Mouse (Mus musculus): ENCODE results near the gene Cfap44. TPM values are rescaled to one million over a fixed set of nuclear protein-coding genes. Genes with fewer than 3 reads are reported as not detected.

Cfap44 gene
- polyA plus RNA-seq, 1 experiment from 2014 or later, result 2.1 TPM

- ATAC-seq, result no peak
- no peak overlapping the region for H3K4me3 ChIP-seq
- H3K27me3 ChIP-seq, result no peaks in the 10 kb centered on the region
- peak overlapping the region; percentile 91 for H3K27ac ChIP-seq
- WGBS, result 21% methylated on average over 11 of the region's 11 CpGs
- no peak overlapping the region for H3K9ac ChIP-seq
- no peaks in the 10 kb centered on the region for H3K9me3 ChIP-seq (replicated peaks)
- peaks cover 66% of the 10 kb centered on the region for H3K4me1 ChIP-seq
- 0 out of 2 replicates have a peak, but pooled peaks cover 3% of the 10 kb centered on the region for H3K36me3 ChIP-seq (ENCODE audit: poor library complexity, severe bottlenecking)
- H3K4me2 ChIP-seq, result peak overlapping the region; percentile 27
Observed at GRCm38 (mm10) chr16:44527218-44527905, 132.8 kb downstream of the Cfap44 start.

DNA sequence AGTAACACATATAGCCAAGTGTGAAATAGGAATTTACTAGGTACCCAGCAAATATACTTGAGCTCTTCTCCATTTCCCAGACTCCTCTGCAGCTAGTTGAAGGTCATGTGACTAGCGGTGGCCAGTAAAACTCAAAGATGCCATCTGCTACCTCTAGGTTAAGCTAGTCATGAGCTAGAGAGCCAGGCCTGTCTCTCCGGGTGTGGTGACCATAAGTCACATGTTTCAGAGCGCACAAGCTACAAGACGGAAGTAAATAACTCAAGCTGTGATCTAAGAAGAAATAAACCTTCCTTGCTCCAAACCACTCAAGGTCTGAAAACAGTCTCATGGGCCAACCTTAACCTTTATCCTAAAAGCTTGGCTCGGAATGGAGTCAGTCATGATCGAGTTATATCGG is 134.4 kb downstream of the Cfap44 start:
- 0 out of 2 replicates have a peak, but pooled peaks cover 5% of the 10 kb centered on the region for H3K36me3 ChIP-seq (ENCODE audit: poor library complexity, severe bottlenecking)
- no peaks in the 10 kb centered on the region for H3K9me3 ChIP-seq (replicated peaks)
- no peak for ATAC-seq
- no peaks in the 10 kb centered on the region for H3K27me3 ChIP-seq
- 85% methylated on average over 7 of the region's 7 CpGs for WGBS
- peaks cover 79% of the 10 kb centered on the region for H3K4me1 ChIP-seq
- H3K4me2 ChIP-seq, result 0 out of 2 replicates have a peak overlapping the region, but pooled peaks have one; percentile 59
- H3K27ac ChIP-seq, result peak overlapping the region; percentile 97
- no peak overlapping the region for H3K9ac ChIP-seq
- no peak overlapping the region for H3K4me3 ChIP-seq

GRCm38 (mm10) chr16:44529691-44530090 is 135.1 kb downstream of the Cfap44 start:
- peak overlapping the region; percentile 58; the same call in 1 of the 2 replicates for H3K9ac ChIP-seq
- H3K4me1 ChIP-seq, result peaks cover 82% of the 10 kb centered on the region
- peak overlapping the region; percentile 59 for H3K4me2 ChIP-seq

DNA sequence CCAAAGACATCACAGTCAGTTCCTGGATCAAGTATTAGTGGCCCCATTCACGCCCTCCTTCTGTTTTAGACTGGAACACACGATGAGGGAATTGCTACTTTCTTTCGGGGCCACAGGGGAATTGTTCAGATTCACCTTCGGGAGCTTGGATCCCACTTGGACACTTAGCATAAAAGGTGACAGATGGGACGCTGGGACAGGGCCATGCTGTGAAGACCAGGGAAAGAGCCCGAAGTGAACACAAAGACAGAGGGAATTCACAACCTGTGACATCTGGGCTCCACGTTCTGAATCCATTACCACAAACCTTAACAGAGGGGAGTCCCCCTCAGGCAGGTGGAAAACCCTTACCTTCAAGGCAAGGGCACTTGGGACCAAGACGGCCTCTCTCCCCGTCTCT is 135.6 kb downstream of the Cfap44 start:
- Histone ChIP-seq H3K4me2 (peak overlapping the region; percentile 59), H3K27ac (peak overlapping the region; percentile 97), H3K27me3 (no peaks in the 10 kb centered on the region), H3K9me3 (replicated peaks) (no peaks in the 10 kb centered on the region), H3K36me3 (ENCODE audit: poor library complexity, severe bottlenecking) (0 out of 2 replicates have a peak, but pooled peaks cover 5% of the 10 kb centered on the region), H3K4me1 (peaks cover 87% of the 10 kb centered on the region), H3K9ac (peak overlapping the region; percentile 58), H3K4me3 (peak overlapping the region; percentile 32)
- peak; percentile 29 for ATAC-seq
- WGBS, result 0% methylated on average over 9 of the region's 9 CpGs

More at GRCm38 (mm10) chr16:44529691-44530090, 135.1 kb downstream of the Cfap44 start:
- Histone ChIP-seq H3K27me3 (no peaks in the 10 kb centered on the region), H3K36me3 (ENCODE audit: poor library complexity, severe bottlenecking) (0 out of 2 replicates have a peak, but pooled peaks cover 5% of the 10 kb centered on the region), H3K9me3 (replicated peaks) (no peaks in the 10 kb centered on the region), H3K27ac (peak overlapping the region; percentile 97), H3K4me3 (0 out of 2 replicates have a peak overlapping the region, but pooled peaks have one; percentile 32)
- no peak for ATAC-seq
- WGBS, result 4% methylated on average over 8 of the region's 8 CpGs

DNA sequence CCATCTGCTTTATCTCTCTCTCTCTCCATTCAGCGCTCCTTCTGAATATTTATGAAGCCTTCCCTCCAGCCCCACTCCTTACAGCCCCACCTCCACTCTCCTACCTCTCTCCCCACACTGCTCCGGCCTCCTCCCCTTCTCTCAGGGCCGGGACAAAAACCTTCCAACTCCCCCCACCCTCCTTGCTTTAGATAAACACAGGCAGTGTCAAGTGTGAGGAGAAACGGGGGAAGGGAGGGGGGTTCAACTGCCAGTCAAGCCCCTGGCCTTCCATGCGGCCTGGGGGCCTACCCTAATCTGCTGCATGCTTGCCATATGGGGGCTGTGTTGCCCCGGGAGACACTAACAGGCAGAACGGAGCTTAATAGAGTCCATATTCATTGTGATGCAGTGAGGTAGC is 136.2 kb downstream of the Cfap44 start:
- Histone ChIP-seq H3K36me3 (ENCODE audit: poor library complexity, severe bottlenecking) (0 out of 2 replicates have a peak, but pooled peaks cover 5% of the 10 kb centered on the region), H3K9ac (peak overlapping the region; percentile 58), H3K27me3 (no peaks in the 10 kb centered on the region), H3K4me3 (peak overlapping the region; percentile 32), H3K9me3 (replicated peaks) (no peaks in the 10 kb centered on the region), H3K4me1 (peaks cover 93% of the 10 kb centered on the region), H3K4me2 (peak overlapping the region; percentile 59), H3K27ac (peak overlapping the region; percentile 97)
- peak; percentile 94 for ATAC-seq
- WGBS, result under 1% methylated on average over 7 of the region's 7 CpGs

GRCm38 (mm10) chr16:44531239-44531797 is 136.7 kb downstream of the Cfap44 start:
- 7% methylated on average over 12 of the region's 12 CpGs for WGBS
- peak; percentile 48 for ATAC-seq

More at GRCm38 (mm10) chr16:44531239-44531797, 136.7 kb downstream of the Cfap44 start:
- Histone ChIP-seq H3K36me3 (ENCODE audit: poor library complexity, severe bottlenecking) (0 out of 2 replicates have a peak, but pooled peaks cover 5% of the 10 kb centered on the region), H3K9ac (peak overlapping the region; percentile 58), H3K9me3 (replicated peaks) (no peaks in the 10 kb centered on the region), H3K4me2 (peak overlapping the region; percentile 59), H3K4me3 (peak overlapping the region; percentile 32), H3K27ac (peak overlapping the region; percentile 97), H3K4me1 (peaks cover 94% of the 10 kb centered on the region), H3K27me3 (no peaks in the 10 kb centered on the region)

Other genes starting within 250 kb of the Cfap44 start
- 3.3 and 3.7 TPM in 2 replicates for gene Usf3, start 221.6 kb upstream of the Cfap44 start, polyA plus RNA-seq (2015; fragmentation: Nextera tagmentation; extraction: Ambion mirVana)
- gene Sidt1, start 61.6 kb upstream of the Cfap44 start, polyA plus RNA-seq (2015; fragmentation: Nextera tagmentation; extraction: Ambion mirVana), result 0.67 and 0.70 TPM in 2 replicates
- gene Spice1, start 47.7 kb upstream of the Cfap44 start, polyA plus RNA-seq (2015; fragmentation: Nextera tagmentation; extraction: Ambion mirVana), result 26.8 and 28.2 TPM in 2 replicates
- gene Boc, start 164.1 kb downstream of the Cfap44 start, polyA plus RNA-seq (2015; fragmentation: Nextera tagmentation; extraction: Ambion mirVana), result 20.6 and 21.2 TPM in 2 replicates